Mouse (Mus musculus): Measurements from ENCODE around the gene Atn1.
"Not testable (repeated sequence)": the region's sequence is repeated elsewhere in the genome, so short reads cannot be mapped to it uniquely, and the experiment has no call there.

Gene Atn1

DNA sequence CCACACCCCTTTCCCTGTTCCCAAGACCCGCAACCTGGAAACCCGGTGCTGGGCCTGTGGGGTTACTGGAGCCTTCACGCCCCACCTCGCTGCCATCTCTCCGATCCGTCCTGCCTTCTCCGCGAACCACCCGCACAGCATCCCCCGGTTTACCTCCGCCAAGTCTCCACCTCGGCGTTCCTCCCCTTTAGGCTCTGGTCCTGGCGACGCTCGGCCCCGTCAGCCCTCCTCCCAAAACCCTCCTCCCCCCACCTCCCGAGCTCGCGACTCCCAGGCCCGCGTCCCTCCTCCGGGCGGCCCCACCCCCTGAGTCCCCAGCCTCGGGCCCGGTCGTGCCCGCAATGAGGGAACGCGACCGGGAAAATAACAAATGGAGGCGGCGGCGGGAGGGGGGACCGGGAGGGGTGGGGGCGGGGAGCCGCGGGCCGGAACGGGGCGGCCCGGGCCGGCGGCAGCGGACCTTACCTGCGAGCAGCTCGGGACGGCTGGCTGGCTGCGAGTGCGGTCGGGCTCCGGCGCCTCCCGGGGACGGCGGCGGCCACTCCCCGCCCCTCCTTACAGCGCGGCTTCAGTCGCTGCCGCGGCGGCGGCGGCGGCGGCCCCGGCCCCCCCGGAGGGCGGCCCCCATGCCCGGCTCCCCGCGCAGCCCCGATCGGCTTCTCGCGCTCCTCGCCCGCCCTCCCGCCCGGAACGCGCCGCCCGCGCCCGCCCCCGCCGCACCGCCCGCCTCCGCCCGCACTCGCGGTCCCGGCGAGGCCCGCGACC, at the start of gene Atn1, which contains the start of gene Gm45234:
Gene Atn1, minus strand, starts transcription at position 694 of the 765 bp plus-strand sequence.
Gene Gm45234, minus strand, starts transcription at position 191 of the 765 bp plus-strand sequence.
- in situ Hi-C loops (cut with MboI, MseI), result loop anchor here (10.0 kb wide), 1 partner anchor 821 kb away; no protein-coding TSS in a partner anchor

DNA sequence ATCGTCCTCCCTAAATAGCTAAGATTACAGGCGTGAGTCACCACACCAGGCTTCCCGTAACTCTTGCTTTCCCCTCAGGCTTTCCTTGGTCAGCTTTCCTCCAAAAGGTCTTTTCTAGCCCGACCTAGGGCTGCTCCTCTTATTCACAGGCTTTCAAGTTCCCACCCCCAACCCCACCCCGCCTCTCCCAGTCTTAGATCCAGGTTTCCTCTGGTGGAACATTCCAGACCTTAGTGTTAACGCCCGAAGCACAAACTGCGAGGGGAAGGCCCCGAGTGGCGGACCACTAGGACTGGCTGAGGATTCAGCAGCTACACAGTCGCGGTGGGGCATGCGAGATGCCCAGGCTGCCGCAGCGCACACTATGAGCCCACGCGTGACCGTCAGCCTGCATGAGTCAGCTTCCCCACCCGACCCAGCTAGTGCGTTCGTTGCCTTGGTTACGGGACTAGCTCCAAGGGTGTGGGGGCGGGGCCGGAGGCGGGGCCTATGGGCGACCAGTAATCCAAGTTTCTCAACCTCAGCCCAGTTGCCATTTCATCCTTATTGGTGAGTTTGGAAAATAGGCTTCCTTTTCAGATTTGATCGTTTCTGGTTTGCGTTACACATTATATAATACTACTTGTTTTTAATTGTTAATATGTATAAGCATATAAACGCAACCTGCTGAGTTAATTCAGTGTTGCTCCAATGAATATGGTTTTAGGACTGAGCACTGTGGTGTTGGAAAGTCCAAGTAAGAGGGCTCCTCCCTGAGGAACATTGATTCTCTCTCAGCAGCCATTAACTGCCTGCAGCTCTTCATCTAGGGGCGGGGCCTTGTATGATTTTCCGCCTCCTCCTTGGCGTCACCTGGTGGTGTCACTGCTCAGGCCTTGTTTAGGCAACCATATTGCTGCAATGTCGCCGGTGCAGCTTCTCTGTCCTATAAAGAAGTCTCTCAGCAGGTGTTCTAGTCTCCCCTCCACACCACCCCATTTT, 49.3 kb upstream of the Atn1 start:
- in situ Hi-C loops (cut with MboI, MseI), result loop anchor here (5.0 kb wide), 1 partner anchor 93 kb away; the partner anchor contains the start of genes Emg1 and Phb2

DNA sequence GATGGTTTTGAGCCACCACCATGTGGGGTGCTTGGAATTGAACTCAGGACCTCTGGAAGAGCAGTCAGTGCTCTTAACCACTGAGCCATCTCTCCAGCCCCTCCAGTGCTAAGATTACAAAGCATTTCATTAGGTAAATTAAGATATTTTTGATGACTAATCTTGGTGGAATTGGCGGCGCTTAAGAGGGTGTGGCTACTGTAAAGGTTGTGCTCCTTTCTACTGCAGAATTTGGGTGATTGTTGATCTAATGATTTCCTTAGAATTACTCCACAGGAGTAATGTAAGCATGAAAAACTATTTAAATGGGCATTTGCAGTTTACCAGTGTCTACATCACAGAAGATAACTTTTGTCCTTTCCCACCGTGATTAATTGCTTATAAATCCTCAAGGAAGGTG, 48.0 kb upstream of the Atn1 start:
- in situ Hi-C loops (cut with MboI, MseI), result no loop called here

DNA sequence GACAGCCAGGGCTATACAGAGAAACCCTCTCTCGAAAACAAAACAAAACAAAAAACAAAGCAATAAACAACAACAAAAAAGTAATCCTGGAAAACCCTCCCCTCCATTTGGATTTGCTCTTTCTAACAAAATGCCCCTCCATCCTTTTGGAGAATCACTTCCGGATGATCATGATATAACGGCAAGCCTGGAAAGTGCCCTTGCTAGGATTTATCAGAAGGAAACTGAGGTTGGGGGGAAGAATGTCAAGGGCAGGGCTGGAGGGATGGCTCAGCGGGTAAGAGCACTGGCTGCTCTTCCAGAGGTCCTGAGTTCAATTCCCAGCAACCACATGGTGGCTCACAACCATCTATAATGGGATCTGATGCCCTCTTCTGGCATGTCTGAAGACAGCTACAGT, 47.4 kb upstream of the Atn1 start:
- in situ Hi-C loops (cut with MboI, MseI), result not testable (repeated sequence)

DNA sequence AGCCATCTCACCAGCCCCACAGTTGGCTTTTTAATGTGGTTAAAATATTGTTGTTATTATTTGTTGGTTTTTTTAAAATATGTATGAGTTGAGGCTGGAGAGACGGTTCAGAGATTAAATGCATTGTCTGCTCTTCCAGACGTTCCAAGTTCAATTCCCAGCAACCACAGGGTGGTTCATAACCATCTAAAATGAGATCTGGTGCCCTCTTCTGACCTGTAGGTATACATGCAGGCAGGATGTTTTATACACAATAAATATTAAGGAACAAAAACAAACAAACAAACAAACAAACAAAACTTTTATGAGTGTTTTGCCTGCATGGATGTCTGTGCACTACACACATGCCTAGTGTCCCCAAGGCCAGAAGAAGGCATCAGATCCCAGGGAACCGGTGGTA, 46.7 kb upstream of the Atn1 start:
- in situ Hi-C loops (cut with MboI, MseI), result no loop called here

DNA sequence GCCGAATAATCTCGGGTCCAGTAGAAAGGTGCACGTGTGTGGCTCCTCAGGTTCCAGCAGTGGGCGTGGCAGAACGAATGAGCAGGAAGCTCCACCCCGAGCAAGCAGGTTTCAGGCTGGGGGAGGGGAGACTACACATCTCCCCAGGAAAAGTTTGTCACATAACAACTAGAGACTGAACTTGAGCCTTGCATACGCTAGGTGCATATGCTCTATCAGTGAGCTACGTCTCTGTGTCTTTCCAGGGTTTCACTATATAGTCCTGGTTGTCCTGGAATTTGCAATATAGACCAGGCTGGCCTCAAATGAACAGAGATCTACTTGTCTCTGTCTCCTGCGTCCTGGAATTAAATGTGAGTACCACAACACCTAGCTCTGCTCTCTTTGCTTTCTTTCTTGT, 46.1 kb upstream of the Atn1 start:
- in situ Hi-C loops (cut with MboI, MseI), result not testable (repeated sequence)

DNA sequence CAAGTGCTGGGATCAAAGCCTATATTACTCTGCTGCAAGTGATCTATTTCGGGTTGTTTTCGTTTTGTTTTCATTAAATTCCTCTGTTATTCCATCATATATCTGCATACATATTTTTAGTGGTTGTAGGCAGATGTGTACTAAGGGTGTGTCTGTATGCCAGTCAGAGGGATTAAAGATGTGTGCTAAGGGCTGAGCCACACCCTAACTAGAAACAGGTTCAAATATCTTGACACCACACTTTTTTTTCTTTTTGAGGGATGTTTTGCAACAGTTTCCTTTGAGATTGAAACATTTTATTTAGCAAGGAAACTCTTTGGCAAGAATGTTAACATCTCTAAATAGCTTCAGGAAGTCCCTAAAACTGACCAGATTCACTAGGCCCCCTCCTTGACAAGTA, 39.9 kb upstream of the Atn1 start:
- in situ Hi-C loops (cut with MboI, MseI), result no loop called here

DNA sequence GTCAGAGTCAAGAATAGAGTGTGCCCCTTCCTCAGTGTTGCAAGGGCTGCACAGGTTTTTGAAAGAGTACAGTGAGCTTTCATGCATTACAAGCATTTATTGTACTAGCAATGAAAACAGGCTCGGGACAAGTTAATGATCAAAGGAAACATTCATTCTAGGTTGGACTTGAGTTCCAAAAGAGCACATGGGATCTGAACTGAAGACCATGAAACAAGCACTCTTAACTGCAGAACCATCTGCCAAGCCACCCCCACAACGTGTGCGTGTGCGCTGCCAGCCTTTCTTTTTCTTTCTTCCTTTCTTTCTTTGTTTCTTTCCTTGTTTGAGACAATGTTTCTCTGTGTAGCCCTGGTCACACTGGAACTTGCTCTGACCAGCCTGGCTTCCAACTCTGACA, 39.5 kb upstream of the Atn1 start:
- in situ Hi-C loops (cut with MboI, MseI), result no loop called here

DNA sequence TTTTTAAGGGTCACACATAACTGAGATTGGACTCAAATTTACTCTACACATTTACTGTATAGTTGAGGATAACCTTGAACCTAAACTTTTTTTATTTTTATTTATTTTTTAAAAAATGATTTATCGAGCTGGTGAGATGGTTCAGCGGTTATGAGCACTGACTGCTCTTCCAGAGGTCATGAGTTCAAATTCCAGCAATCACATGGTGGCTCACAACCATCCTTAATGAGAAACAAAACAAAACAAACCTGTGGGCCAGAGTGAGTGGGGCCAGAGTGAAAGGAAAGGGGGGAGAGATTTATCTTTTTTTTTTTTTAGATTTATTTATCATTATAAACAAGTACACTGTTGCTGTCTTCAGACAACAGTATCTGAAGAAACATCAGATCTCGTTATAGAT, 35.6 kb upstream of the Atn1 start:
- in situ Hi-C loops (cut with MboI, MseI), result no loop called here

DNA sequence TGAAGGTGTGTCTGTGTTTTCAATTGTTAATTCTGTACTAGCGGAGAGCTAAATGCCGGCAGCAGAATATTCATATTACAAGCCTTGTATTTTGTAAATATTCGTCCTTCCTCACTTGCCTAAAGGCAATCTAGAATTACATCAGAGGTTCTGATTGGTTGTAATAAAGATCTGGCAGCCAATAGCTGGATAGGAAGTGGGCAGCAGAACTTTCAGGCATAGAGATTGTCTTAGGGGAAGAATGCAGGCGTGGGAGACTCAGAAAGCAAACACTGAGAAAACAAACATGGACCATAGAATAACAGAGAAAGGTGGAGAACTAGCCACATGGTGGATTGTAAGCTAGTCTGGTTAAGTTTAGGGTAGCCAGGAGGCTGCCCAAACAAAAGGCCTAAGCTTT, 33.8 kb upstream of the Atn1 start:
- in situ Hi-C loops (cut with MboI, MseI), result no loop called here

DNA sequence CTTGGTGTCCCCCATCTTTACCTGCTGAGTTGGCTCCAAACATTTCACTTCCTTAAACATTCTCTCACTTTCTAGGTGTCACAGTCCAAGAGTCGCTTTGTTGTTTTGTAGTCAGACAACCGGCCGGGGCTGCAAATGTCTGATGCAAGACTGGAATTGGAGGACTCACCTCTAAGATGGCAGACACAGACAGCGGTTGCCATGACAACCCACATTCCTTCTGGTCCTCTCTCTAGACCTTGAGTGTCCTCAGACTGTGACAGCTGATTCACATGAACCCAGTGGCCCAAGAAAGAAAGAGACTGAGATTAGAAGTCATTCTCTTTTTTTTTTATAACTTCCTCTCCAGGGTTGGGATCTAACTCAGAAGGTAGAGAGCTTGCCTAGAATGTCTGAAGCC, 33.2 kb upstream of the Atn1 start:
- in situ Hi-C loops (cut with MboI, MseI), result no loop called here

DNA sequence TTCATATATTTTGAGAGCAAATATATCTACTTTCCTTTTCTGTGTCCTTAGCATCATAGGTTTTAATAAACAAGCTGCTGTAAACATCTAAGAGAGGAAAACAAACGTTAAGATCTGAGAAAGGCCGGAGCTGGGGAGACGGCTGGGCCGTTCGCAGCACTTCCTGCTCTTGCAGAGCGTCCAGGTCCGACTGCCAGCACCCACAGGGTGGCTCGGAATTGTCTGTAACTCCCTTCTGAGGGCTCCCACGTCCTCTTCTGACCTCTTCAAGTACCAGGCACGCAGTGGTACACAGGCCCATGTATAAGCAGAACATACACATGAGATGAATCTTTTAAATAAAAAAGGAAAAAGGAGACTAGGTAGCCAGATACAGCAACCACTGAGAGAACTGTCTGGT, 31.4 kb upstream of the Atn1 start:
- in situ Hi-C loops (cut with MboI, MseI), result no loop called here

DNA sequence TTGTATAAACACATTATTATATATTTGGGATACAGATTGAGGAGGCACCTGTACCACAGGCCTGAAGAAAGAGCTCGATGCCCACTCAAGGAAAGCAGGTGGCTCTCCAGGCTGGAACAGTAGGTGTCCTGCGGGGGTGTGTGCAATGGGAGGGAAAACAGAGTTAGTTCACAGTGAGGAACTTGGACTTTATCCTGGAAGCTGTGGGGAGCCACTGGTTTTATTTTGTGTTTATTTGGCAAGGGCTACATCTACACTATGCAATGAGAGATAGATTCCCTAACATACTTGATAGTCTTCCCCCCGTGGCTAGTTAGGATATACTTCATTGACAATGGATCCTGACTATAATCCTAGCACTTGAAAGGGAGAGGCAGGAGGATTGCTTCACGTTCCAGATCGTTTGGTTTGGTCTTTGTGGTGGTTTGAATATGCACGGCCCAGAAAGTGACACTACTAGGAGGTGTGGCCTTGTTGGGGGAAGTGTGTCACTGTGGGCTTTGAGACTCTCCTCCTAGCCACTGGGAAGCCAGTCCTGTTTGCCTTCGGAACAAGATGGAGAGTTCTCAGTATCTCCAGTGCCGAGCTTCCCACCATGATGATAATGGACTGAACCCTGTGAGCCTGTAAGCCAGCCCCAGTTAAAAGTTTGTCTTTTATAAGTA, 30.6 kb upstream of the Atn1 start:
- in situ Hi-C loops (cut with MboI, MseI), result no loop called here

DNA sequence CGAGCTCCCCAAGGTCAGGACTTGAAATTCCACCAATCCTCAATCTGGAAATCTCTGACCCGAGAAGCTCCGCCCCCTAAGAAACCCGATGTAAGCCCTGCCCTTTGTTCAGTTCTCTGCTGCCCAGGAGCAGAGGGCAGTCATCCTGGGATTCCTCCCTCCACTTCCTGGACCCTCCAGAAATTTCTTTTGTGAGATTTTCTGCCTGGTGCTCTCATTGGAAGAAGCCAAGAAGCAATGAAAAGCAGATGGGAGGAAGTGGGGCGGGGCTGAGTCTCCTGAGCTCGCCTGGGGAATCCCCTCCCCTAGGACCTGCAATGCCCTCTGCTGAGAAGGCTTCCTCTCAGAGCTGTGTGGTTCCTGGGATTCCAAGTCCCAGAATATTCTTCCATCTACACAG, 26.1 kb upstream of the Atn1 start:
- in situ Hi-C loops (cut with MboI, MseI), result no loop called here

DNA sequence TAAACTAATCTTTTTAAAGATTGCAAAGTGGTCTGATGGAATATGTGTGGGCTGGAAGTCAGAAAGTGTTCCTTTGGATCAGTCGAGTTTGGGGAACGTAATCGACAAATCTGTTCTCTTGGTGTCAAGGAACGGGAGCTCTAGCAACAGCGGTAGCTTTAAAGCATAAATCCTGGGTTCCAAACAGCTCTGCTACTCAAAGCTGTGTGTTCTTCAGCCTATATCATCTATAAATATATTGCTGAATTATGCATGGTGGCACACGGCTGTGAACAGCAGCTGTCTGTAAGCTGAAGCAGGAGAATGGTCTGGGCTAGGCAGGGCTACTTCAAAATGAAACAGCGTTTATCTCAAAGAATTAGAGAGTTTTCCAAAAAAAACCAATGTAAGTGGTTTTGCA, 24.6 kb upstream of the Atn1 start:
- in situ Hi-C loops (cut with MboI, MseI), result no loop called here

DNA sequence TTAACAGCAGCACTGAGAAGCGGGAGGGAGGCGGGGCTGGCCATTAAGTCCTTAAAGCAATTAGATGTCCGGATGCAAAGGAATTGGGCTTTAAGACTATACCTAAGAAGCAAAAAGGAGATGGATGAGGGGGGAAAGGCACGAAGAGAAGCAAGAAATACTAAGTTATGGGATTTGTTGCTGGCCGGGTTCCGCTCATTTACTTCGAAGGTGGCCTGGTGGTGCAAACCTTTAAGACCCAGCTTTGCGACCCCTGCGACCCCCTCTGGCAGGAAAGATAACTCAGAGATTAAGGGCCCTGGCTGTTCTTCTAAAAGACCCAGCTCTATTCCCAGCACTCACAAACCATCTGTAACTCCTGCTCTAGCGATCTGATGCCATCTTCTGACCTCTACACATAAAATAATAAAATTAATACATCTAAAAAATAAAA, 23.7 kb upstream of the Atn1 start:
- in situ Hi-C loops (cut with MboI, MseI), result no loop called here

DNA sequence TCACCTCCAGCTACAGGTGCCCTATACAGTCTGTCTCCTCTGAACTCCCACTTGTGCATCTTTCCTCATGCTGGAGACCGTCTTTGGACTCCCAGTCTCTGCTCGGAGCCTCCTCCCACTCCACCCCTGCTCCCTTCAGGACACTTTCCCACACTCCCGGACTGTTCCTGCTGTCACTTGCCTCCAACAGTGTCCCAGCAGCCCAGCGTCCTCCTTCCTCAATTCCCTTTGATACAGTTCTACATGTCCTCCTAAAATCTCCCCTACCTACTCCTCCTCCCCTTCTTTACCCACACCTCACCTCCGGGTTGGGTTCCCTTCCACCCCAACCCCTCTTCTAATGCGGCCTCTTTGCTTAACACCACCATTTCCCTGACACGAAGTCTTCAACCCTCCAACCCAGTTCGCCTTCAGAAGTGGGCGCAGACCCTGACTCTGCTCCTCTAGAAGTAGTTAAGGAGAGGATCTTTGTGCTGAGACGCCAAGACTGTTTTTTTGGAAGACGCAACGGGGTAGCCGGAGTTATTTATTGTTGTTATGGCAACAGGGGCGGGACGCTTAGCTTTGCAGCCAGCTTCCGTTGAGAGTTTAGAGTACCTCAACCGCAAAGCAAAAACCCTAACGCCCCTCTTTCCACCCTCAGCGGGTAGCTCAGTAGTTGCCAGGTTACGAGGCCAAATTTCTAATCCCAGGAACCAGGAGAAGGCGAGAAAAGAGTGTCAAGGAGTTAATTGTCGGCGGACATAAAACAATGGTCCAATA, 23.1 kb upstream of the Atn1 start, which contains the start of gene Lrrc23:
Gene Lrrc23, minus strand, starts transcription at position 506 of the 762 bp plus-strand sequence.
- in situ Hi-C loops (cut with MboI, MseI), result no loop called here

DNA sequence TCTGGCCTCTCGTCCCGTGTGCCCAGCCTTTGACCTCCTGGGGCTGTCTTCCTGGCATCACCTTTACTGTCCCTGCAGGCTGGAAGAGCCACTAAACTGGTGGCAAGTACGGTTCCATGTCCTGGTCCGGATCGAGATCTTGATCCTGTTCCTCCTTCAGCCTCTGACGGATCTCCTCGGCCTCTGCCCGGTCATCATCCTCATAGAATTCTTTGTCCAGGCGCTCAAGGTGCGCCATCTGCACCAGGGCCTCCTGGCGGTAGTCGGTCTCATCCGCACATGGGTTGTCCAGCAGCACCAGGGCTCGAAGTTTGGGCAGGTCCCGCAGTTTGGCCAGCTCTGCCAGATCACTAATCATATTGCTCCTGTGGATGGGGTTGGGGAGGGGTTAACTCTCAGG, 14.2 kb upstream of the Atn1 start:
- in situ Hi-C loops (cut with MboI, MseI), result no loop called here

DNA sequence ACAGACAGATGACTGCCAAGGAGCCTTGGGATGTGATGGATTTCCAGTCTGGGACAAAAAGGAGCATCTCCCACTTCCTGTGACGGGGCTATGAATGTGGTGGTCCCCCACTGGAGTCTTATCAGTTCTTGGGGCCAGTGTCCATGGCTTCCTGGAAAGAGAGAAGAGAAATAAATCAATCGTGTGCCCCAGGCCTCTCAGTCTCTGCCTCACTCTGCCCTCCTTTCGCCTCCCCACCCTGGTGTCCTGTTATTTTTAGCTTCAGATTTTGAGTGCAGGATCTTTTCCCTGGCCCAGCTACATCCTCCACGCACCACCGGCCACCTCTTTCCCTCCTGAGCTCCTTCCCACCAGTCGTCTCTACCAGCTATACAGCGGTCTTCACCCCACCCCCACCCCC, 13.7 kb upstream of the Atn1 start:
- in situ Hi-C loops (cut with MboI, MseI), result no loop called here

DNA sequence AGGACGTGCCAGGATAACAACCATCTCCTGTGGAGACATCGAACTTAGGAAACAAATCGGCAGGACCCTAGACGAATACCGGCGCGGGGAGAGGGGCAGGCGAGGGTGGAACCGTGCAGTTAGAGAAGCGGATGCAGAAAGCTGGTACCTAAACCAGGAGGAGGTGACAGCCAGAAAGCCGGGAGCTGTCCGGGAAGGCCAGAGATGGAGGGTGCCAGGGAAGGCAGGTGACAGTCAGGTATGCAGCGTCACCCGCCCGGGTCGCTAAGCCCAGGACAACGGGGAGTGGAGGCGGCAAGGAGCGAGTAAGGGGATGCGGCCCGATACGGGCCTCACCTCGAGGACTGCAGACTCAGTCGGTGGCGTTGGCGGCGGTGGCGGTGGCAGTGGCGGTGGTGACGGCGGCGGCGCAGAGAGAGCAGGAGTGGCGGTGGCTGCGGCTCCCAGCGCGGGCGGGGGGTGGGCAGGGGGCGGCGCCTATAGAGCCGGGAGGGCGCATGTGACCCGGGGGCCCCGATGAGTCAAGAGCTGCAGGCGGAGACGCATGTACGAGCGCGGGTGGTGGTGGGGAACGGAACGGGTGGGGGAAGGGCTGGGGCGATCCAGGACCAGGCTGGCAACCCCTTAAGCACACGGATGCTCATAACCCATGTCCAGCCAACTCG, 12.9 kb upstream of the Atn1 start, which contains the start of gene Eno2:
Gene Eno2, minus strand, starts transcription at position 573 of the 665 bp plus-strand sequence.
- in situ Hi-C loops (cut with MboI, MseI), result loop anchor here (10.0 kb wide), 1 partner anchor 194 kb away; the partner anchor contains the start of gene C1rb
